Mouse (Mus musculus) forebrain, embryonic 16.5 days (tissue): ENCODE data around the gene Lcmt1. TPM values are rescaled to one million over a fixed set of nuclear protein-coding genes. Genes with fewer than 3 reads are reported as not detected.

Source experiments
- ATAC-seq: fragments of 200-750 bp; cut with Nextera tagmentation; 2 replicates; pipeline ENCODE4 v1.8.0; 2017; ENCODE audit warnings: mild to moderate bottlenecking, moderate library complexity
- H3K27ac ChIP-seq: fragments of 300-500 bp; sonication (generic); 2 replicates; pipeline ENCODE4 v1.5.1; 2014; ENCODE audit warnings: low read length, control low read depth
- H3K27me3 ChIP-seq: fragments of 300-500 bp; sonication (generic); replicated peaks from 2 replicates; pipeline ENCODE4 v1.6.1; 2014; ENCODE audit warnings: low read length; ENCODE audit not compliant: control insufficient read depth, insufficient read depth
- H3K36me3 ChIP-seq: fragments of 300-500 bp; sonication (generic); 2 replicates; pipeline ENCODE4 v1.6.1; 2014; ENCODE audit not compliant: control insufficient read depth, insufficient read depth
- H3K4me1 ChIP-seq: fragments of 300-500 bp; sonication (generic); replicated peaks from 2 replicates; pipeline ENCODE4 v1.6.1; 2014; ENCODE audit warnings: low read length; ENCODE audit not compliant: control insufficient read depth, insufficient read depth
- H3K4me2 ChIP-seq: fragments of 300-500 bp; sonication (generic); 2 replicates; pipeline ENCODE4 v1.6.1; 2014; ENCODE audit warnings: mild to moderate bottlenecking, low read length, control low read depth
- H3K4me3 ChIP-seq: fragments of 300-500 bp; sonication (generic); replicated peaks from 2 replicates; pipeline ENCODE4 v1.5.1; 2014; ENCODE audit warnings: mild to moderate bottlenecking, low read length, control low read depth
- H3K9ac ChIP-seq: fragments of 300-500 bp; sonication (generic); replicated peaks from 2 replicates; pipeline ENCODE4 v1.6.1; 2014; ENCODE audit warnings: low read depth, low read length, control low read depth
- H3K9me3 ChIP-seq: fragments of 300-500 bp; sonication (generic); 2 replicates; pipeline ENCODE4 v1.6.1; 2016; ENCODE audit warnings: low read length; ENCODE audit not compliant: control insufficient read depth
- WGBS: fragments of 180-500 bp; shearing (Covaris S2); extraction: QIAGEN DNeasy Blood & Tissue Kit; methylation state at CpG from one replicate; pipeline ENCODE4 v1.1.7; 2014; 5-methylcytosine and 5-hydroxymethylcytosine counted together
- polyA plus RNA-seq: library from polyadenylated mRNA; unstranded; fragments of >200 nt; fragmentation: Nextera tagmentation; extraction: Ambion mirVana; gene quantifications from 2 replicates; pipeline ENCODE4 v1.2.1, GENCODE M21; 2015

Gene Lcmt1
- polyA plus RNA-seq, 1 experiment from 2014 or later, result 105 TPM

GRCm38 (mm10) chr7:123389686-123390280 lies 20.2 kb downstream of the Lcmt1 start:
- Histone ChIP-seq H3K9ac (no peak overlapping the region), H3K36me3 (0 out of 2 replicates have a peak, but pooled peaks cover 5% of the 10 kb centered on the region), H3K4me3 (no peak overlapping the region), H3K9me3 (no peaks in the 10 kb centered on the region), H3K27ac (no peak overlapping the region), H3K4me2 (no peak overlapping the region), H3K4me1 (no peaks in the 10 kb centered on the region), H3K27me3 (no peaks in the 10 kb centered on the region)
- ATAC-seq, result no peak
- WGBS, result 92% methylated on average over 6 of the region's 6 CpGs

GRCm38 (mm10) chr7:123394271-123394670 lies 24.7 kb downstream of the Lcmt1 start:
- no peaks in the 10 kb centered on the region for H3K27me3 ChIP-seq
- WGBS, result 94% methylated on average over 6 of the region's 6 CpGs
- no peaks in the 10 kb centered on the region for H3K36me3 ChIP-seq
- no peaks in the 10 kb centered on the region for H3K9me3 ChIP-seq
- H3K4me1 ChIP-seq, result no peaks in the 10 kb centered on the region; the same call in 1 of the 2 replicates
- ATAC-seq, result no peak
- H3K4me3 ChIP-seq, result no peak overlapping the region
- no peak overlapping the region for H3K9ac ChIP-seq
- no peak overlapping the region for H3K27ac ChIP-seq
- H3K4me2 ChIP-seq, result no peak overlapping the region

DNA sequence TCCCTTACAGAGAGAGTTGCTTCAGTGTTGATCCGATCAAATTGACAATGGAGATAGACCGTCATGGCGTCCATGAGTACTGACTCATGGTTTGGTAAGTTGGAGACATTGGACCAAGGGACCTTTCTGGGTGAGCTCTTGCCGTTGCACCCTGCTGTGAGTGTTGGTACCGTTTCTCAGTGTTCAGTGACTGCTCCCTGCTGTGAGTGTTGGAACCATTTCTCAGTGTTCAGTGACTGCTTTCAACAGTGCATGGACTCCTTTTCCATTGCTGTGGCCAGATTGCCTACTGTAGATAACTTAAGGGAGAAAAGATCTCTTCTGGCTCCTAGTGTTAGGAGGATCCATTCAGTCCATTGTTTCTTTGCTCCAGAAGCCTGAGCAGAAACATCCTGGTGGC lies 27.3 kb downstream of the Lcmt1 start:
- Histone ChIP-seq H3K36me3 (no peaks in the 10 kb centered on the region), H3K27ac (no peak overlapping the region), H3K4me2 (no peak overlapping the region), H3K27me3 (no peaks in the 10 kb centered on the region), H3K4me1 (no peaks in the 10 kb centered on the region; the same call in 1 of the 2 replicates), H3K9ac (no peak overlapping the region), H3K4me3 (no peak overlapping the region), H3K9me3 (no peaks in the 10 kb centered on the region)
- 90% methylated on average over 5 of the region's 5 CpGs for WGBS
- no peak for ATAC-seq

GRCm38 (mm10) chr7:123397369-123397768 lies 27.8 kb downstream of the Lcmt1 start:
- H3K9ac ChIP-seq, result no peak overlapping the region
- H3K27ac ChIP-seq, result no peak overlapping the region
- H3K27me3 ChIP-seq, result no peaks in the 10 kb centered on the region
- no peak for ATAC-seq
- H3K36me3 ChIP-seq, result peaks cover under 1% of the 10 kb centered on the region; the same call in 1 of the 2 replicates
- no peak overlapping the region for H3K4me3 ChIP-seq
- no peaks in the 10 kb centered on the region; the same call in 1 of the 2 replicates for H3K4me1 ChIP-seq
- no peaks in the 10 kb centered on the region for H3K9me3 ChIP-seq
- WGBS, result 85% methylated on average over 8 of the region's 8 CpGs
- no peak overlapping the region for H3K4me2 ChIP-seq

GRCm38 (mm10) chr7:123397931-123398330 lies 28.3 kb downstream of the Lcmt1 start:
- Histone ChIP-seq H3K27me3 (no peaks in the 10 kb centered on the region), H3K36me3 (peaks cover 3% of the 10 kb centered on the region; the same call in 1 of the 2 replicates), H3K27ac (no peak overlapping the region), H3K9me3 (no peaks in the 10 kb centered on the region), H3K9ac (no peak overlapping the region), H3K4me3 (no peak overlapping the region), H3K4me1 (no peaks in the 10 kb centered on the region; the same call in 1 of the 2 replicates), H3K4me2 (no peak overlapping the region)
- WGBS, result 84% methylated on average over 8 of the region's 8 CpGs
- no peak for ATAC-seq

DNA sequence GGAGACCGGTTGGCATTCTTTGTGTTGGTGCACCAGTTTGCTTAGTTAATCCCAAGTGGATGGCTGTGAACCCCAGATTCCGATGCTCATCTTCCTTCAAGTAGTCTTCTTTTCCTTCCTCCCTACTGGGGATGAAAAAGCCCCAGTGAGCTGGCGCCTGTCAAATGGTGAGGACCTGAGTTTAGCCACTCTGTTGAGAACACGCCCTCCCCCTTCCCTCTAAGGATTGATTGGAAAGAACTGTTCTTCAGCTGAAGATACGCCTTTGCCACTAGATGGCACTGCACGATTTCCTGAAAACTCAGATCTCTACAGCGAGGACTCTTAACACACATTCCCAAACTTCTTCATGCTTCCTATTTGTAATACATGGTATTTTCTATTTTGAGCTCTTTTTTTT lies 29.2 kb downstream of the Lcmt1 start:
- H3K4me1 ChIP-seq, result no peaks in the 10 kb centered on the region; the same call in 1 of the 2 replicates
- no peak overlapping the region for H3K9ac ChIP-seq
- WGBS, result 26% methylated on average over 7 of the region's 7 CpGs
- no peak overlapping the region for H3K4me2 ChIP-seq
- no peak overlapping the region for H3K27ac ChIP-seq
- peaks cover 3% of the 10 kb centered on the region; the same call in 1 of the 2 replicates for H3K36me3 ChIP-seq
- H3K27me3 ChIP-seq, result no peaks in the 10 kb centered on the region
- H3K4me3 ChIP-seq, result no peak overlapping the region
- no peaks in the 10 kb centered on the region for H3K9me3 ChIP-seq
- ATAC-seq, result peak; percentile 72

GRCm38 (mm10) chr7:123399286-123399685 lies 29.7 kb downstream of the Lcmt1 start:
- no peaks in the 10 kb centered on the region for H3K9me3 ChIP-seq
- H3K9ac ChIP-seq, result no peak overlapping the region
- H3K4me1 ChIP-seq, result no peaks in the 10 kb centered on the region; the same call in 1 of the 2 replicates
- 0 out of 2 replicates have a peak, but pooled peaks have one; percentile 18 for ATAC-seq
- H3K4me3 ChIP-seq, result no peak overlapping the region
- peaks cover 5% of the 10 kb centered on the region; the same call in 1 of the 2 replicates for H3K36me3 ChIP-seq
- WGBS, result 85% methylated on average over 4 of the region's 4 CpGs
- H3K27me3 ChIP-seq, result no peaks in the 10 kb centered on the region
- no peak overlapping the region for H3K4me2 ChIP-seq
- no peak overlapping the region for H3K27ac ChIP-seq

DNA sequence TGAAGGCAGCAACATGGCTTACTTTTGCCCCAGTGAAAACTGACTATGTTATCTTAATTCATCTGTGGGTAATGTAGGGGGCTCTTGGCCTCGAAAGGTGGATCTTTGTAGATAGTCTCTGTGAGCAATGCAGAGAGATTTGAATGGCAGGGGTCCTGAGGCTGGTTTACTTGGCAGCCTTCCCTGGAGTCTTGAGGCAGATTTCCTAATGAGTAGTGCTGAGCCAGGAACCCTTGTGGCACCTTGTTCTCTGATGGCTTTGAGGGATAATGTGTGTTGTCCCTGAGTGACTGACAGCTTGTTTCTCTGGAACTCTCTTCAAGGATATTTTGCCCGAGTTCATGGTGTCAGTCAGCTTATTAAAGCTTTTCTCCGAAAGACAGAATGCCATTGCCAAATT lies 31.5 kb downstream of the Lcmt1 start:
- Histone ChIP-seq H3K27ac (no peak overlapping the region), H3K4me1 (no peaks in the 10 kb centered on the region; the same call in 1 of the 2 replicates), H3K36me3 (peaks cover 14% of the 10 kb centered on the region), H3K27me3 (no peaks in the 10 kb centered on the region), H3K9ac (no peak overlapping the region), H3K4me2 (no peak overlapping the region), H3K9me3 (no peaks in the 10 kb centered on the region), H3K4me3 (no peak overlapping the region)
- 36% methylated on average over 3 of the region's 3 CpGs for WGBS
- peak; percentile 40; the same call in 1 of the 2 replicates for ATAC-seq

- 87% methylated on average over 6 of the region's 6 CpGs for WGBS
- ATAC-seq, result no peak
- no peak overlapping the region for H3K9ac ChIP-seq
- no peak overlapping the region for H3K27ac ChIP-seq
- no peaks in the 10 kb centered on the region for H3K27me3 ChIP-seq
- no peaks in the 10 kb centered on the region; the same call in 1 of the 2 replicates for H3K4me1 ChIP-seq
- H3K4me3 ChIP-seq, result no peak overlapping the region
- H3K4me2 ChIP-seq, result no peak overlapping the region
- peaks cover 14% of the 10 kb centered on the region for H3K36me3 ChIP-seq
- no peaks in the 10 kb centered on the region for H3K9me3 ChIP-seq
These were observed 34.6 kb downstream of the Lcmt1 start for GRCm38 (mm10) chr7:123404198-123404597.
